Mouse (Mus musculus) MEL (cell line): Measurements from ENCODE around the gene Flt3l. TPM values are rescaled to one million over a fixed set of nuclear protein-coding genes. Genes with fewer than 3 reads are reported as not detected.
A peak's percentile ranks its signal among the peaks of the same experiment; 100 is the strongest.

Source experiments
- DNase-seq: peaks from one replicate; pipeline ENCODE4 v3.0.0; 2011; ENCODE audit warnings: low read depth, low spot score
- H3K27ac ChIP-seq: 2 replicates; pipeline ENCODE4 v1.5.1; 2012; ENCODE audit warnings: low read depth, mild to moderate bottlenecking, control low read depth, low read length, moderate library complexity; ENCODE audit not compliant: control insufficient read depth
- H3K27me3 ChIP-seq, 2 experiments: fragments of 150-350 bp in 1 of 2; sonication (generic) in 1 of 2; 2 replicates each; pipeline ENCODE4 v1.6.1; 2012; ENCODE audit warnings: low read length in 2 of 2, mild to moderate bottlenecking in 2 of 2, improper control_type of control experiment in 1 of 2, moderate library complexity in 1 of 2; ENCODE audit not compliant: insufficient read depth in 2 of 2, control insufficient read depth in 1 of 2
- H3K36me3 ChIP-seq, 2 experiments: 2 replicates each; pipeline ENCODE4 v1.6.1; 2012 to 2014; ENCODE audit warnings: low read length in 2 of 2, improper control_type of control experiment in 1 of 2, inconsistent platforms in 1 of 2, mild to moderate bottlenecking in 1 of 2; ENCODE audit not compliant: insufficient read depth in 2 of 2, control insufficient read depth in 1 of 2
- H3K4me1 ChIP-seq, 2 experiments: fragments of 150-350 bp in 1 of 2; sonication (generic) in 1 of 2; 2 replicates each; pipeline ENCODE4 v1.6.1; 2012; ENCODE audit warnings: low read length in 2 of 2, improper control_type of control experiment in 1 of 2, mild to moderate bottlenecking in 1 of 2; ENCODE audit not compliant: insufficient read depth in 2 of 2, control insufficient read depth in 1 of 2
- H3K4me3 ChIP-seq, 2 experiments: fragments of 150-350 bp in 1 of 2; sonication (generic) in 1 of 2; 2 replicates each; pipeline ENCODE4 v1.5.1; 2012; ENCODE audit warnings: low read depth in 2 of 2, low read length in 2 of 2, mild to moderate bottlenecking in 2 of 2, moderate library complexity in 2 of 2, control low read depth in 1 of 2, improper control_type of control experiment in 1 of 2; ENCODE audit not compliant: control insufficient read depth in 1 of 2, insufficient read depth in 1 of 2
- H3K79me2 ChIP-seq: 2 replicates; pipeline ENCODE4 v1.6.1; 2012; ENCODE audit warnings: mild to moderate bottlenecking, low read length, moderate library complexity; ENCODE audit not compliant: control insufficient read depth, poor library complexity, insufficient read depth
- H3K9ac ChIP-seq: 2 replicates; pipeline ENCODE4 v1.6.1; 2012; ENCODE audit warnings: low read depth, mild to moderate bottlenecking, control low read depth, low read length, moderate library complexity; ENCODE audit not compliant: control insufficient read depth, poor library complexity, severe bottlenecking
- H3K9me3 ChIP-seq: fragments of 150-350 bp; sonication (generic); replicated peaks from 2 replicates; pipeline ENCODE4 v1.6.1; 2012; ENCODE audit warnings: mild to moderate bottlenecking, low read length, improper control_type of control experiment, moderate library complexity; ENCODE audit not compliant: insufficient read depth
- ELF1 ChIP-seq: IDR thresholded peaks from 2 replicates; pipeline ENCODE4 v1.6.1; 2014; ENCODE audit warnings: low read depth, mild to moderate bottlenecking, inconsistent platforms, low read length, improper control_type of control experiment, moderate library complexity
- EP300 ChIP-seq, 2 experiments: IDR thresholded peaks; 2 replicates each; pipeline ENCODE4 v1.6.1; 2011; ENCODE audit warnings: improper control_type of control experiment in 2 of 2, low read length in 2 of 2, low read depth in 1 of 2, mild to moderate bottlenecking in 1 of 2
- ETS1 ChIP-seq: IDR thresholded peaks from 2 replicates; pipeline ENCODE4 v1.6.1; 2012; ENCODE audit warnings: low read depth, mild to moderate bottlenecking, inconsistent platforms, low read length, improper control_type of control experiment, moderate library complexity
- GATA1 ChIP-seq: IDR thresholded peaks from 2 replicates; pipeline ENCODE4 v1.6.1; 2011; ENCODE audit warnings: low read depth, low read length, improper control_type of control experiment
- KAT2A ChIP-seq: conservative IDR thresholded peaks from 2 replicates; pipeline ENCODE4 v1.6.1; 2012; ENCODE audit warnings: low read depth, low read length, improper control_type of control experiment, inconsistent platforms
- MAX ChIP-seq: IDR thresholded peaks from 2 replicates; pipeline ENCODE4 v1.6.1; 2011; ENCODE audit warnings: low read length, improper control_type of control experiment
- MEF2A ChIP-seq: IDR thresholded peaks from 2 replicates; pipeline ENCODE4 v1.6.1; 2014; ENCODE audit warnings: low read depth, mild to moderate bottlenecking, inconsistent platforms, low read length, improper control_type of control experiment; ENCODE audit not compliant: poor library complexity, insufficient replicate concordance, severe bottlenecking; ENCODE audit errors: extremely low read depth
- MYB ChIP-seq: IDR thresholded peaks from 2 replicates; pipeline ENCODE4 v1.6.1; 2011; ENCODE audit warnings: mild to moderate bottlenecking, low read depth, low read length, improper control_type of control experiment
- NRF1 ChIP-seq: IDR thresholded peaks from 2 replicates; pipeline ENCODE4 v1.6.1; 2014; ENCODE audit warnings: low read depth, mild to moderate bottlenecking, inconsistent platforms, low read length, improper control_type of control experiment, moderate library complexity; ENCODE audit not compliant: poor library complexity, insufficient read depth, severe bottlenecking
- POLR2A ChIP-seq, 2 experiments: IDR thresholded peaks; 2 replicates each; pipeline ENCODE4 v1.6.1; 2011 to 2012; ENCODE audit warnings: low read length in 2 of 2, mild to moderate bottlenecking in 2 of 2, control low read depth in 1 of 2, improper control_type of control experiment in 1 of 2, low read depth in 1 of 2, moderate library complexity in 1 of 2; ENCODE audit not compliant: control insufficient read depth in 1 of 2, insufficient read depth in 1 of 2, poor library complexity in 1 of 2
- POLR2AphosphoS2 ChIP-seq: IDR thresholded peaks from 2 replicates; pipeline ENCODE4 v1.6.1; 2011; ENCODE audit warnings: low read length, improper control_type of control experiment
- USF1 ChIP-seq: IDR thresholded peaks from 2 replicates; pipeline ENCODE4 v1.6.1; 2014; ENCODE audit warnings: low read depth, mild to moderate bottlenecking, inconsistent platforms, low read length, improper control_type of control experiment, moderate library complexity
- ZNF384 ChIP-seq: IDR thresholded peaks from 2 replicates; pipeline ENCODE4 v1.6.1; 2012; ENCODE audit warnings: low read depth, mild to moderate bottlenecking, inconsistent platforms, low read length, improper control_type of control experiment
- polyA plus RNA-seq, 2 experiments: library from polyadenylated mRNA; stranded (reverse) in 1 of 2; unstranded in 1 of 2; fragments of >175 nt in 1 of 2; fragments of >200 nt in 1 of 2; gene quantifications; 2 replicates each; pipeline versions ENCODE4 v1.2.1 to v1.2.4; 2012; ENCODE audit warnings: low replicate concordance in 2 of 2, low read depth in 1 of 2; ENCODE audit not compliant: insufficient read length in 2 of 2, insufficient read depth in 1 of 2, missing spikeins in 1 of 2
- total RNA-seq: library from RNA; depleted of rRNA; stranded (reverse); fragments of 300-350 nt; gene quantifications from 2 replicates; pipeline ENCODE4 v1.2.3, GENCODE M21; 2012

Gene Flt3l
- total and polyA plus RNA-seq, 3 experiments = 13.0 to 35.4 TPM; not detected in 1

DNA sequence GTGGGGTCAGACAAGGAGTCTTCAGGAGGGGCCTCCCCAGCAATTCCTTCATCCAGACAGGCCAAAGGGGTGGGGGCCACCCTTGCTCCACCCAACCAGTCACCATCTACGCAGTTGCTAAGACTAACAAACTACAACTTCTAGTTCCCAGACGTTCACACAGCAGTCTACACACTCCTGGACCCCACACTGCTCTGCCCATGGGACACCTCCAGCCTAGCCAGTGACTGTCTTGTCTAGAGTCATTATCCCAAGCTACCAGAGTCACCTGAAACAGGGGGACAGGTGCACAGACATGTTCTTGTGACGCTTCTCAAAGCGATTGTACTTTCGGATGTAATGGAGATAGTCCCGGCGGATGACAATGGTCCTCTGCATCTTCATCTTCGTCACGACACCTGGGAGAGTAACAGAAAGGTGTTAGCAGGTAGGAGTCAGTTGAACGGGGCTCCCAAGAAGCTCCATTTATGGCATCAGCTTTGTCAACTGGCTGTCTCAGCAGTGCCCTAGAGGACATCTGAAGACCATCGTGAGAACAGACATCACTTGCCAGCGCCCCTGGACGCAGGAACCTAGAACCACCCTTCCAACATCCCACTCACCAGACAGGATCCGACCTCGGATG lies 13.6 kb downstream of the Flt3l start:
- Histone ChIP-seq H3K27ac (peak overlapping the region; percentile 80), H3K9ac (peak overlapping the region; percentile 91), H3K27me3 (no peaks in the 10 kb centered on the region), H3K9me3 (no peaks in the 10 kb centered on the region), H3K36me3 (peaks cover 14 to 17% of the 10 kb centered on the region in 2 experiments), H3K4me3 (peak overlapping the region; percentile 68 to 84), H3K4me1 (peaks cover 0 to 22% of the 10 kb centered on the region in 2 experiments; a peak in 2 of 4 replicates), H3K79me2 (peaks cover 48% of the 10 kb centered on the region)
- DNase-seq = peak; percentile 32
- TF ChIP-seq MEF2A (no peak), GATA1 (no peak), USF1 (no peak), ETS1 (no peak), MYB (no peak), KAT2A (no peak), POLR2A (IDR thresholded peaks at IDR 0.05; ENCODE audit: control insufficient read depth in 1 of 2, insufficient read depth in 1 of 2, low read depth in 1 of 2, low read length in 2 of 2, poor library complexity in 1 of 2) (no peak; a peak in 1 of 4 replicates), ZNF384 (no peak), ELF1 (no peak), MAX (no peak), EP300 (IDR thresholded peaks at IDR 0.05; ENCODE audit: low read depth in 1 of 2, low read length in 2 of 2) (no peak)

DNA sequence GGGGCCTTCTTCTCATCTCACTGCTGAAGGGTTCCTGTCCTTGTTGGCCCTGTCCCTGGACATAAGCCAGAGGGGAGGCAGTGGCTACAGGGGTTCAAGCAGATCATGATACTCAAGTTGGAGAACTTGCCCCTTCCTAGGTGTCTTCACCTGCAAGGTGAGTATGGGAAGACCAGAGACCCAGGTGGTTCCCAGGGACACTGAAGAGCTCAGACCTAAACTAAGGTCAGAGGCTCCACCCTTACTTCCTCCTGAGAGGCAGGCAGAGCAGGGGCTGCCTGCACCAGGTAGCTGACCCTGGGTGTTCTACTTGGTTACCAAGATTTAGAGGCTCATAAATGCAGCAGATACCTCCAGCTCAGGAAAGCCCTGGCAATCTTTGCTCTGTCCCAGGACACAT lies 14.3 kb downstream of the Flt3l start:
- Histone ChIP-seq H3K4me3 (peak overlapping the region in 1 of 2 experiments; percentile 84; a peak in 2 of 4 replicates), H3K9ac (peak overlapping the region; percentile 91), H3K27me3 (no peaks in the 10 kb centered on the region), H3K27ac (peak overlapping the region; percentile 23), H3K36me3 (peaks cover 11 to 17% of the 10 kb centered on the region in 2 experiments), H3K9me3 (no peaks in the 10 kb centered on the region), H3K79me2 (peaks cover 41% of the 10 kb centered on the region), H3K4me1 (peaks cover 0 to 22% of the 10 kb centered on the region in 2 experiments; a peak in 2 of 4 replicates)
- DNase-seq = no peak
- TF ChIP-seq POLR2AphosphoS2 (no peak), NRF1 (no peak), POLR2A (IDR thresholded peaks at IDR 0.05; ENCODE audit: control insufficient read depth in 1 of 2, insufficient read depth in 1 of 2, low read depth in 1 of 2, low read length in 2 of 2, poor library complexity in 1 of 2) (0 out of 4 replicates have a peak, but pooled peaks of 1 of the 2 experiments have one; percentile 5)
